Mouse (Mus musculus): ENCODE results near the gene 9930104L06Rik. TPM values are rescaled to one million over a fixed set of nuclear protein-coding genes. Genes with fewer than 3 reads are reported as not detected.
"Not testable (repeated sequence)": the region's sequence is repeated elsewhere in the genome, so short reads cannot be mapped to it uniquely, and the experiment has no call there.

Gene 9930104L06Rik
- polyA plus RNA-seq, 1 experiment, result 17.5 TPM

DNA sequence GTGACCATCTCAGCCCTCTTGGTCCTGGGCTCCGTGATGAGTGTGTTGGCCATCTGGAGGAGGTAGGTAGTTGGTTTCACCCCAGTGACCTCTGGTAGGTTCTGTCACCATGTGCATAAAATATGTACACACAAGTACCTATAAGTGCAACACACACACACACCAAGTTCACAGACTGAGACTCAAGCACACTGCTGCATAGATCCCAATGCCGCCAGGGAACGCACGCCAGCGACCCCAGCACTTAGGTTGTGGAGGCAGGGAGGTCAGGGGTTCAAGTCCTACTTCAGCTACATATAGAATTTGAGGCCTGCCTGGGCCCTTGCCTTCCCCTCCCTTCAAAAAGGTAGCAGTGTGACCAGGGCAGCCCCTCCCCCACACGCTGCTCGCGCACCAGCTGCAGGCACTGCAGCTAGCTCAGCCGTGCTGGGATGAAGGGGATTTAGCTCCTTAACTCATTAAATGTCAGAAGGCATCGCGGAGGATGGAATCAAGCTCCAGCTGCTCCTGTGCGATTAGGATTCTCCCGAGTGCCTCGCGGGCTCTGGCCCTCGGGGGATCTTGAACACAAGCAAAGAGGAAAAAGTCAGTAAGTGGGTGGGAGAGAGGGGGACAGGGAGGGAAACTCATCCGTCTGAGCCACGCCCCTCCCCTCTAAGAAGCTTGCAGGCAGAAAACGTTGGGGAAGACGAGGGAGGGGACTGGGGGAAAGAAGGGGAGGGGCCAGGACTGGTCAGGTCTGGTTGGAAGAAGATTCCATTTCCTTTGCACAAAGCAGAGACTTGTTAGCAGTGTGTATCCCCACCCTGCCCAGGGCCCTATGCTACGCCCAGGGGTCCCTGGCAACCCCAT, 30.7 kb upstream of the 9930104L06Rik start:
- no peak overlapping the region for H3K27ac ChIP-seq (ENCODE audit: insufficient read depth, low read length)
- TF ChIP-seq POLR2A (IDR thresholded peaks at IDR 0.05; ENCODE audit: extremely low read depth, insufficient read depth, low read length), result no peak
- TF ChIP-seq CTCF (IDR thresholded peaks at IDR 0.05; ENCODE audit: extremely low read depth, insufficient read depth, low read length), result no peak
- no peak overlapping the region for H3K4me3 ChIP-seq (ENCODE audit: insufficient read depth, low read length)
- no peaks in the 10 kb centered on the region for H3K4me1 ChIP-seq (ENCODE audit: control insufficient read depth, insufficient read depth, low read length)

DNA sequence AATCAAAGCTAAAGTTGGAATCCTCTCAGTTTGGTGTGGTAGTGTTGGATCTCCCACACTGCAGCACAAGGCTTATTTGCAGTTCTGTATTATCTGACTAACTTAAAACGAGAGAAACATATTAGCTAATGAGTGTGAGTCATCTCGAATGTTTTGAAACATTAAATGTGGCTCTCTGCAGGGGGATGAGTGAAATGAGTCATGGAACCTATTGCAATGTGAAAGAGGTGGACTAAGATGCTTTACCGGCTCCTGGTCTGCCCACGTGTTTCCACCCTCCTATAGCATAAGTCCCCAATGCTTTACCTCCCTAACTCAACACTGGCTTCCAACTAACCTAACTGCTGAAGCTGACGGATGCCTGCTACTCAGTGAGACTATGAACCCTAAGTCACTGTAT, 8.7 kb upstream of the 9930104L06Rik start:
- TF ChIP-seq POLR2A (IDR thresholded peaks at IDR 0.05; ENCODE audit: extremely low read depth, insufficient read depth, low read length) (no peak), CTCF (IDR thresholded peaks at IDR 0.05; ENCODE audit: extremely low read depth, insufficient read depth, low read length) (no peak)
- H3K4me1 ChIP-seq (ENCODE audit: control insufficient read depth, insufficient read depth, low read length), result no peaks in the 10 kb centered on the region
- H3K27ac ChIP-seq (ENCODE audit: insufficient read depth, low read length), result no peak overlapping the region
- H3K4me3 ChIP-seq (ENCODE audit: insufficient read depth, low read length), result no peak overlapping the region

DNA sequence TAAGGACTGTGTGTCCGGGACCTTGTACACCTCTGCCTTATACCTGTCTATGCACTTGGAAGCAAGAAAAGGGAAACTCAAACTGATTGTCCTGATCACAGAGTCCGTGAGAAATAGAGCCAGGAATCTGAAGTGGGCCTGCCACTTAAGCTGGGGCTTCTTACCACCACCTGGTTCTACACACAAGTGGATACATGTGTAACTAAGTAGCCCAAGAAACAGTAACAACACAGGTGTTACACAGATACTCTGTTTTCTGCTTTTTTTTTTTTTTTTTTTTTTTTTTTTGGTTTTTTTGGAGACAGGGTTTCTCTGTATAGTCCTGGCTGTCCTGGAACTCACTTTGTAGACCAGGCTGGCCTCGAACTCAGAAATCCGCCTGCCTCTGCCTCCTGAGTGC, 2.4 kb downstream of the 9930104L06Rik start, which contains the start of gene Cdca8:
Gene Cdca8 (minus strand): TSS at position 101 of the 400 bp plus-strand sequence.
- not testable (repeated sequence) for H3K27ac ChIP-seq (ENCODE audit: insufficient read depth, low read length); H3K4me3 ChIP-seq (ENCODE audit: insufficient read depth, low read length)

GRCm38 (mm10) chr4:124943022-124943421, 6.2 kb downstream of the 9930104L06Rik start:
- no peak overlapping the region for H3K4me3 ChIP-seq (ENCODE audit: insufficient read depth, low read length)
- TF ChIP-seq POLR2A (IDR thresholded peaks at IDR 0.05; ENCODE audit: extremely low read depth, insufficient read depth, low read length), result no peak
- peak; percentile 91 for TF ChIP-seq CTCF (IDR thresholded peaks at IDR 0.05; ENCODE audit: extremely low read depth, insufficient read depth, low read length)

More for the DNA sequence above, 2.4 kb downstream of the 9930104L06Rik start, which contains the start of gene Cdca8:
- not testable (repeated sequence) for H3K4me1 ChIP-seq (ENCODE audit: control insufficient read depth, insufficient read depth, low read length)

GRCm38 (mm10) chr4:124943781-124944180, 6.9 kb downstream of the 9930104L06Rik start:
- H3K27ac ChIP-seq (ENCODE audit: insufficient read depth, low read length), result no peak overlapping the region
- no peaks in the 10 kb centered on the region for H3K4me1 ChIP-seq (ENCODE audit: control insufficient read depth, insufficient read depth, low read length)
- H3K4me3 ChIP-seq (ENCODE audit: insufficient read depth, low read length), result no peak overlapping the region
- TF ChIP-seq CTCF (IDR thresholded peaks at IDR 0.05; ENCODE audit: extremely low read depth, insufficient read depth, low read length) (no peak), POLR2A (IDR thresholded peaks at IDR 0.05; ENCODE audit: extremely low read depth, insufficient read depth, low read length) (no peak)

More at GRCm38 (mm10) chr4:124943022-124943421, 6.2 kb downstream of the 9930104L06Rik start:
- Histone ChIP-seq H3K4me1 (ENCODE audit: control insufficient read depth, insufficient read depth, low read length) (no peaks in the 10 kb centered on the region), H3K27ac (ENCODE audit: insufficient read depth, low read length) (no peak overlapping the region)

- no peak overlapping the region for H3K4me3 ChIP-seq (ENCODE audit: insufficient read depth, low read length)
- H3K4me1 ChIP-seq (ENCODE audit: control insufficient read depth, insufficient read depth, low read length), result no peaks in the 10 kb centered on the region
- no peak for TF ChIP-seq POLR2A (IDR thresholded peaks at IDR 0.05; ENCODE audit: extremely low read depth, insufficient read depth, low read length)
- TF ChIP-seq CTCF (IDR thresholded peaks at IDR 0.05; ENCODE audit: extremely low read depth, insufficient read depth, low read length), result peak; percentile 21; the same call in 1 of the 2 replicates
- no peak overlapping the region for H3K27ac ChIP-seq (ENCODE audit: insufficient read depth, low read length)
These were observed 8.1 kb downstream of the 9930104L06Rik start for GRCm38 (mm10) chr4:124944961-124945360.

DNA sequence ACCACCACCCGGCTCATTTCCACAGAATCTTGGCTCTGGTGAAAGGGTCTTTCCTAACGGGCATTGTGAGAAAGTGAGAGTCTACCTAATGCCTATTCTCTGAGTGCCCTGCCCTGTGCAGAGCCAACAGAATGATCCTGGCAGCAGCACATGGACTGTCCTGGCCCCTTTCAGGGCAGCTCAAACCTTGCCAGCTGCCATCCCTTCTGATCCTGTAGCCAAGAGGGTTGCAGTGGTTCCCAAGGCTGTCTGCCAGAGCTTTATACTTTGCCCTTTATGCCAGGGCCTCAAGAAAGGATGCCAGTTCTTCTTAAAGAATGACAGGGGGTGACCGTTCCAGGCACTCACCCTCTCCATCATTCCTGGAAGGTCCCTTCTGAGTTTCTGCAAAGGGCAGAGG, 12.6 kb downstream of the 9930104L06Rik start:
- no peak for TF ChIP-seq POLR2A (IDR thresholded peaks at IDR 0.05; ENCODE audit: extremely low read depth, insufficient read depth, low read length)
- no peak for TF ChIP-seq CTCF (IDR thresholded peaks at IDR 0.05; ENCODE audit: extremely low read depth, insufficient read depth, low read length)
- H3K27ac ChIP-seq (ENCODE audit: insufficient read depth, low read length), result no peak overlapping the region
- no peaks in the 10 kb centered on the region for H3K4me1 ChIP-seq (ENCODE audit: control insufficient read depth, insufficient read depth, low read length)
- H3K4me3 ChIP-seq (ENCODE audit: insufficient read depth, low read length), result no peak overlapping the region

DNA sequence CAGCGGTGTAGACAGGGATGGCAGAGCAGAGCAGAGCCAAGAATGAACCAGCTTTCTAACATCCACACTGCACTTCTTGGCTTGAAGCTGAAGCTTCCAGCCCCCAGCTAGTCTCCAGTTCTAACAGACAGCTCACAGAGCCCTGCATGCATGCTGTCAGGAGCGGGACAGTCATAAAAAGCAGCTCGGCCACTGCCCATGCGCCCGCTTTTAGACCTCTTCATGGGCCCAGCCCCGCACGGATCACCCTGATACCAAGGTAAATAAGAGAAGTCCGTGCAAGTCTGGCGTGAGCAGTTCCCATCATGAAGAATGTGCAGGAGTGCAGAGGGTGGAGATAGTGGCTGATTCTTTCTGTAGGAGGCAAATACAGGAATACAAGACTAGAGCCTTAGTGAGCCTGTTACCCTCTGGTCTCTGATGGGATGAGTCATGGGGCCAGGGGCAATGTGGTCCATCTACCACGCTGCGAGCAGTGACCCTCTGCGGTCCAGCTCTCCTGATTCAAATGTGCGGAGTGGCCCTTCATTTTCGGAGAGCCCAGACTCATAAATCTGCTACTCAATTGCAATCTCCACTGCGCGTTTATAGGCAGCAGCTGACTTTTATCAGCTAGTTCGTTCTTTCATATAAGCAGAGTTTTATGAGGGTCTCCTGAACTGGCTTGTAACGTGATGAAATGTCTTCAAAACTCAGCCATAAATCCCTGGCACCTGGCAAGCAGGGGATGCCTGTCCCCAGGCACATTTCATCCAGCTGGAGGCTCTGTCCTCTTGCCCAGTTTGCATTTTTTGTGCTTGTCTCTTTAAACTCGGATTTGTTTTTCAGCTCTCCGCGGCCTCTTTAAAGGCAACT, 13.6 kb downstream of the 9930104L06Rik start:
- no peak for TF ChIP-seq POLR2A (IDR thresholded peaks at IDR 0.05; ENCODE audit: extremely low read depth, insufficient read depth, low read length)
- no peaks in the 10 kb centered on the region for H3K4me1 ChIP-seq (ENCODE audit: control insufficient read depth, insufficient read depth, low read length)

DNA sequence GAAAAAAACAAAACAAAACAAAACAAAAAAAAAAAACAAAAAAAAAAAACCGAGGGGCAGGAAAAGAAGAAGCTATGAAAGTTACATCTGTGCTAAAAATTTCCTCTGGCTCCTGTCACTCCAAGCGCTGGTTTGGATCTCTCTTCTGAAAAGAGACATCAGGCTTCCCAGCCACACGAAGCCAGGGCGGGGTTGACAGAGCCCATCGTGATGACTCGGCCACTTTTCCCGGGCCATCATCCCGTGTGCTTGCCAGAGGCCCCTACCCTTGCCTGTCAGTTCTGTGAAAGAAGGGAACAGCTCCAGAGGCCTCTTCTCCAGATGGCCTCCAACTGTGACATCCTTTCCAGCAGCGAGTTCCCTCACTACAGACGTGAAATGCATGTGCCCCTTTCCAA, 14.2 kb downstream of the 9930104L06Rik start:
- Histone ChIP-seq H3K27ac (ENCODE audit: insufficient read depth, low read length) (no peak overlapping the region), H3K4me1 (ENCODE audit: control insufficient read depth, insufficient read depth, low read length) (no peaks in the 10 kb centered on the region), H3K4me3 (ENCODE audit: insufficient read depth, low read length) (no peak overlapping the region)
- TF ChIP-seq CTCF (IDR thresholded peaks at IDR 0.05; ENCODE audit: extremely low read depth, insufficient read depth, low read length), result no peak
- no peak for TF ChIP-seq POLR2A (IDR thresholded peaks at IDR 0.05; ENCODE audit: extremely low read depth, insufficient read depth, low read length)

More for the DNA sequence above, 13.6 kb downstream of the 9930104L06Rik start:
- Histone ChIP-seq H3K27ac (ENCODE audit: insufficient read depth, low read length) (no peak overlapping the region), H3K4me3 (ENCODE audit: insufficient read depth, low read length) (no peak overlapping the region)
